Mouse (Mus musculus): ENCODE results near the gene Fcgrt.

DNA sequence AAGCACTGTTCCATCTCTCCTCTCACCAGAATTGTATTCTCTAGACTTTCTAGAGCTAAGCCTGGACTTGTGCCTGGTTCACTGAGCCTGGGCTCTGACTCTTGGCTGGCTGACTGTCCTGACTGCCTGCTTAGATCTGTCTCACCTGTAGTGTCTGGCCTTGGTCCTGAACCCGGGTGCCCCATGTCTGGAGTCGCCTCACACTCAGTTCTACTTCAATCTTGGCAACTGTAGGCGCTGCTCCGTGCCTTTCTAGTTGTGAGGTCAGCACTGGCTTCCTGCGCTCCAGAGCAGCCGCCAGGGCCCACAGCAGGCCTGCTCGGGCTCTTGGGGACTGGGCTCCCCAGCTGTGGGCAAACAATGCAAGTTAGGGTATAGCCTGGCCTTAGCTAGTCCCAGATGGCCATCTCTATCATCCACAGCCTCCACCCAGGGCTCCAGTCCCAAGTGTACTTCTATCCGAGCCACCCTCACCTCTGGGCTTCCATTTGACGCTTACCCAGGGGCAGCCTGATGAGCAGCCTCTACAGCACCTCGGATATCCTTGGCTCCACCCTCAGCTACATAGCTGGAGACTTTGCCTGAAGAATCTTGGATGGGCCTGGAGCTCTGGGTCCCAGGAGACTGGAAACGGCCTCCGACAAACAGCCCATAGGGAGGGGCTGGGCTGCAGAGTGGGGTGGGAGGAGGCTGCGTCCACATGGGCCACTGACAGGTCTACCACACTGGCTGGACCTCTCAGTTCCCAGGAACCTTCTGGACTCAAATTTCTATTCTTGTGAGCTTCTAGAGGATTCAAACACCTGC is 40.9 kb upstream of the Fcgrt start:
- TF ChIP-seq CTCF (IDR thresholded peaks at IDR 0.05; ENCODE audit: insufficient read depth, low read depth, low read length), result no peak
- TF ChIP-seq POLR2A (IDR thresholded peaks at IDR 0.05; ENCODE audit: insufficient read depth, low read depth, low read length), result no peak
